Mouse (Mus musculus): Measurements from ENCODE around the gene Ldhd. TPM values are rescaled to one million over a fixed set of nuclear protein-coding genes. Genes with fewer than 3 reads are reported as not detected.

Gene Ldhd
- total and polyA plus RNA-seq, 2 experiments from 2014 or later: 2.2 to 3.6 TPM

DNA sequence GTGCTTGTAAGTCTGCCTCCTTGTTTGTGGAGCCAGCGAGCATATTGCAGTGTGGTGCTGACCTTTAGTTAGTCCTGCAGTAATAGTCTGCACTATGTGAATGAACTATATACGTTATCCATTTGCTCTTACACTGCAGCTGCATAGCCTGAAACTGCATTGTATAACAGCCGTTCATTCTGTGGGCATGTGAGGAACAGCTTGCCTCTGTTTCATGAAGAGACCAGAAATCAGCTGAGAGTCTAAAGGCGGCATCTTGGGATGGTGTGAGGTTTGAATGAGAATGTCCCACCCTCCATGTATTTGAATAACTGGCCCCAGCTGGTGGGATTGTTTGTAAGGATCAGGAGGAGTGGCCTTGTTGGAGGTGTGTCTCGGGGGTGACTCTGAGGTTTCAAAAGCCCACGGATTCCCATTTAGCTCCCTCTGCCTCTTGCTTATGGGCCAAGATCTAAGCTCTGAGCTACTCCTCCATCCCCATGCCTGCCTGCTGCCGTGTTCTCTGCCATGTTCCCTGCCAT lies 37.7 kb downstream of the Ldhd start:
- H3K36me3 ChIP-seq (ENCODE audit: insufficient read depth, low read length): no peaks in the 10 kb centered on the region
- H3K4me1 ChIP-seq (ENCODE audit: insufficient read depth, low read length): 0 out of 2 replicates have a peak, but pooled peaks cover 13% of the 10 kb centered on the region
- no peak for DNase-seq (ENCODE audit: low spot score)
- no peak overlapping the region for H3K4me3 ChIP-seq (ENCODE audit: low read length)
- no peak for ATAC-seq
- H3K27ac ChIP-seq: no peak overlapping the region
- no peak for TF ChIP-seq CTCF (IDR thresholded peaks at IDR 0.05; ENCODE audit: low read depth)
- no peak overlapping the region for H3K9ac ChIP-seq (replicated peaks; ENCODE audit: low read length)
- no peaks in the 10 kb centered on the region for H3K9me3 ChIP-seq (ENCODE audit: low read length)
- WGBS: 64% methylated on average over 7 of the region's 7 CpGs
- no peaks in the 10 kb centered on the region for H3K27me3 ChIP-seq (ENCODE audit: insufficient read depth, low read length)
- H3K4me2 ChIP-seq (ENCODE audit: low read depth, low read length): no peak overlapping the region

DNA sequence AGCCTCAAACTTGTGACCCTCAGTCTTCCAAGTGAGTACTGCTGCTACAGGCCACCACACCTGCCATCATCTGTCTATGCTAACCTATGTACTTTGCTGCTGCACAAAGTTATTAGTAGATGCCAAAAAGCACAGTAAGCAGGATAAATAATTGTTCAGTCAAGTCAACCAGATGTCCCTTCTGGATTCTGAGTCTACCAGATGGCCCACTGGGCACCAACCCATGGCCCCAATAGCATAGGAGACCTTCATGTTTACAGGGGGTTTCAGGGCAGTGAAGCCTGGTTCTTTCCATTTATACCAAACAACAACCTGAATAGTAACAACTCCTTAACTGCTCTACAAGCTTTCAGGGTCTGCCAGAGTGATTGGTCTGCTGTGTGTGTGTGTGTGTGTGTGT lies 39.0 kb downstream of the Ldhd start:
- no peak overlapping the region for H3K4me3 ChIP-seq (ENCODE audit: low read length)
- H3K4me1 ChIP-seq (ENCODE audit: insufficient read depth, low read length): 0 out of 2 replicates have a peak, but pooled peaks cover 13% of the 10 kb centered on the region
- no peak overlapping the region for H3K27ac ChIP-seq
- H3K4me2 ChIP-seq (ENCODE audit: low read depth, low read length): no peak overlapping the region
- no peaks in the 10 kb centered on the region for H3K27me3 ChIP-seq (ENCODE audit: insufficient read depth, low read length)
- ATAC-seq (no peak), DNase-seq (ENCODE audit: low spot score) (no peak)
- no peaks in the 10 kb centered on the region for H3K9me3 ChIP-seq (ENCODE audit: low read length)
- H3K9ac ChIP-seq (replicated peaks; ENCODE audit: low read length): no peak overlapping the region
- H3K36me3 ChIP-seq (ENCODE audit: insufficient read depth, low read length): no peaks in the 10 kb centered on the region
- no peak for TF ChIP-seq CTCF (IDR thresholded peaks at IDR 0.05; ENCODE audit: low read depth)

DNA sequence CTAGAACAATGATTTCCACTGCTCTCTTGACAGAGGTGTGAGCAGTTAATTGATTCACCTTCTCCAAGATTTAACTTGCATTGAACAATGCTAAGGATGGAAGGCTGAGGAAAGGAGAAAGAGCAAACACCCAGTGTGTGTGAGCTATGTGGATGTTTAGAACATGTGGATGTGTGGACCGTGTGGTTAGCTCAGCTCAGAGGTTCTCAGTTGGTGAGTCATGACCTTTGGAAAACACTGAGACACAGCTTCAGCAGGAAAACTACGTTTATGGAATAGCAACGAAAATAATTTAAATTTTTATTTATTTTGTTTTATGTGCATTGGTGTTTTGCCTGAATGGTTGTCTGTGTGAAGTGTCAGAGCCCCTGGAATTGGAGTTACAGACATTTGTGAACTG lies 40.0 kb downstream of the Ldhd start:
- DNase-seq (ENCODE audit: low spot score) (no peak), ATAC-seq (no peak)
- no peak for TF ChIP-seq CTCF (IDR thresholded peaks at IDR 0.05; ENCODE audit: low read depth)
- 0 out of 2 replicates have a peak, but pooled peaks cover 7% of the 10 kb centered on the region for H3K4me1 ChIP-seq (ENCODE audit: insufficient read depth, low read length)
- WGBS: 87% methylated on average over 3 of the region's 3 CpGs
- H3K36me3 ChIP-seq (ENCODE audit: insufficient read depth, low read length): no peaks in the 10 kb centered on the region
- no peaks in the 10 kb centered on the region for H3K9me3 ChIP-seq (ENCODE audit: low read length)
- H3K4me3 ChIP-seq (ENCODE audit: low read length): no peak overlapping the region
- no peak overlapping the region for H3K4me2 ChIP-seq (ENCODE audit: low read depth, low read length)
- H3K27me3 ChIP-seq (ENCODE audit: insufficient read depth, low read length): no peaks in the 10 kb centered on the region
- H3K27ac ChIP-seq: no peak overlapping the region
- no peak overlapping the region for H3K9ac ChIP-seq (replicated peaks; ENCODE audit: low read length)

DNA sequence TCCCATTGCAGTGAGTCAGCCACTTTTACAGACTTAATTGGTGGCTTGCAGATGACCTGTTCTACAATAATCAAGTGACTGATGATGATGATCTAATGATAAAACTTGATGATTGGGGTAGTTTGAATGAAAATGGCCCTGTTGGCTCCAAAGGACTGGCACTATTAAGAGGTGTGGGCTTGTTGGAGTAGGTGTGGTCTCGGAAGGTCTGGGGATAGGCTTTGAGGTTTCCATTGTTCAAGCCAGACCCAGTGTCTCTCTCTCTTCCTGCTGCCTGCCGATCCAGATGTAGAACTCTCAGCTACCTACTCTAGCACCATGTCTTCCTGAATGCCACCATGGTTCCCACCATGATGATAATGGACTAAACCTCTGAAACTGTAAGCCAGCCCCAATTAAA lies 41.8 kb downstream of the Ldhd start:
- WGBS: 90% methylated on average over 2 of the region's 2 CpGs
- Histone ChIP-seq H3K4me3 (ENCODE audit: low read length) (no peak overlapping the region), H3K27ac (no peak overlapping the region), H3K9me3 (ENCODE audit: low read length) (no peaks in the 10 kb centered on the region), H3K27me3 (ENCODE audit: insufficient read depth, low read length) (no peaks in the 10 kb centered on the region), H3K4me1 (ENCODE audit: insufficient read depth, low read length) (no peaks in the 10 kb centered on the region), H3K36me3 (ENCODE audit: insufficient read depth, low read length) (no peaks in the 10 kb centered on the region), H3K9ac (replicated peaks; ENCODE audit: low read length) (no peak overlapping the region), H3K4me2 (ENCODE audit: low read depth, low read length) (no peak overlapping the region)
- TF ChIP-seq CTCF (IDR thresholded peaks at IDR 0.05; ENCODE audit: low read depth): no peak
- DNase-seq (ENCODE audit: low spot score): no peak
- ATAC-seq: no peak

DNA sequence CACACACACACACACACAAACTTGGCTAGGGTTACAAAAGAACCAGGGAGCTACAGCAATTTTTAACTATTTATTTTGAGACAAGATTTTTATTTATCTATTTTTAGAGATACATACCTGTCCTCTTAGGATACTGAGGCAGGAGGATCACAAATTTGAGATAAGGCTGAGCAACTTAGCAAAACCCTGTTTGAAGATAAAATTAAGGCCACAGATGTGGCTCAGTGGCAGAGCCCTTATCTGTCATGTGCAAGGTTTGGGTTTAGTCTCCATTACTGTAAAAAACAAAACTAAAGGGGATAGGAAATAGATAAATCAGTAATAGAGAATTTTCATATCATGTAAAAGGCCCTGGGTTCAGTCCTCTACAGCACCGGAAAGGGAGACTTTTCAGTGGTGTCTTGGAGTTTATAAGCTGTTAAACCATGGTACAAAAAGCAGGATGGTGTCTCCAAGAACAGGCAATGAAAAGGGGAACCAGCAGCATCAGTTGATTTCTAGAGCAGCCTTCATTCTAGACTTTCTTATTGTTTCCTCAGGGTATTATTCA lies 42.6 kb downstream of the Ldhd start:
- TF ChIP-seq CTCF (IDR thresholded peaks at IDR 0.05; ENCODE audit: low read depth): no peak
- Histone ChIP-seq H3K4me3 (ENCODE audit: low read length) (no peak overlapping the region), H3K9ac (replicated peaks; ENCODE audit: low read length) (no peak overlapping the region), H3K4me1 (ENCODE audit: insufficient read depth, low read length) (no peaks in the 10 kb centered on the region), H3K27ac (no peak overlapping the region), H3K27me3 (ENCODE audit: insufficient read depth, low read length) (no peaks in the 10 kb centered on the region), H3K4me2 (ENCODE audit: low read depth, low read length) (no peak overlapping the region), H3K36me3 (ENCODE audit: insufficient read depth, low read length) (no peaks in the 10 kb centered on the region), H3K9me3 (ENCODE audit: low read length) (no peaks in the 10 kb centered on the region)
- DNase-seq (ENCODE audit: low spot score) (no peak), ATAC-seq (no peak)
- WGBS: 95% methylated on average over 1 of the region's 1 CpGs

DNA sequence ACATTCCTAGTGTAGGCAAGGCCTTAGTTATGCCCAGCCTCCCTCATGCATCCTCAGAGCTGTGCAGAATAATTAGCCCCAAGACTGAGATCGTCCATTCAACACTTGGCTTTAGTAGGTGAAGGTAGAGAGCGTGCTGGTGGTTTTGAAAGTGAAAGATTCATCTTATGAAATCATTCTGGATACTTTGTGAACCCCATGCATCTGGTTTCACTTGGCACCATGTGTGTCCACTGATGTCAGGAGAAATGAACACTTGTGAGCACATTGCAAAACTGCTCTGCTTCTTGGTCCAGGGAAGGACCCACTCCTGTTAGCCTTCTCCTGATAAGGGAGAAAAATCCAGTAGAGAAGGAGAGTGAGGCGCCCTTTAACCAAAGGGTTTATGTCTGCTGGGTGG lies 45.2 kb downstream of the Ldhd start:
- H3K27ac ChIP-seq: no peak overlapping the region
- WGBS: 89% methylated on average over 3 of the region's 3 CpGs
- no peaks in the 10 kb centered on the region for H3K36me3 ChIP-seq (ENCODE audit: insufficient read depth, low read length)
- DNase-seq (ENCODE audit: low spot score) (no peak), ATAC-seq (no peak)
- no peaks in the 10 kb centered on the region for H3K4me1 ChIP-seq (ENCODE audit: insufficient read depth, low read length)
- H3K4me3 ChIP-seq (ENCODE audit: low read length): no peak overlapping the region
- no peaks in the 10 kb centered on the region for H3K27me3 ChIP-seq (ENCODE audit: insufficient read depth, low read length)
- no peak overlapping the region for H3K9ac ChIP-seq (replicated peaks; ENCODE audit: low read length)
- TF ChIP-seq CTCF (IDR thresholded peaks at IDR 0.05; ENCODE audit: low read depth): no peak
- no peaks in the 10 kb centered on the region for H3K9me3 ChIP-seq (ENCODE audit: low read length)
- H3K4me2 ChIP-seq (ENCODE audit: low read depth, low read length): no peak overlapping the region

DNA sequence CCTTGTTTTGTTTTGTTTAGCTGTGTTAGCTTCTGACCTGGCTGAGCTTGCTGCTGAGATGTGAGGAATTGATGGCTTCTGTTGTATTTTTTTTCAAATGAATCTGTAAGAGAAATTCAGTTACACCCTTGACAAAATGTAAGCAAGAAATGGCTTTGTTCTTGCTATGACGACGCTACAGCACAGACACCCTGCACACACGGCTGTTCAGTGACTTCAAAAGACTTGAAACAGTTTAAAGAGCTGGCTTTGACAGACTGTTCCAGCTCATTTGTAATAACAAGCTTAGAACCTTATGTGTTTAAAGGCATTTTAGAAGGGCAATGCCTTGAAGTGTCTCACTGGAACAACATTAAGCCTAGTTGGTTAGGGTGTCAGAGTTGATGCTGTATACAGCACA lies 47.8 kb downstream of the Ldhd start:
- H3K9ac ChIP-seq (replicated peaks; ENCODE audit: low read length): no peak overlapping the region
- 42% methylated on average over 3 of the region's 3 CpGs for WGBS
- no peak overlapping the region for H3K4me3 ChIP-seq (ENCODE audit: low read length)
- no peak for TF ChIP-seq CTCF (IDR thresholded peaks at IDR 0.05; ENCODE audit: low read depth)
- H3K27me3 ChIP-seq (ENCODE audit: insufficient read depth, low read length): no peaks in the 10 kb centered on the region
- no peaks in the 10 kb centered on the region for H3K4me1 ChIP-seq (ENCODE audit: insufficient read depth, low read length)
- no peaks in the 10 kb centered on the region for H3K36me3 ChIP-seq (ENCODE audit: insufficient read depth, low read length)
- H3K9me3 ChIP-seq (ENCODE audit: low read length): no peaks in the 10 kb centered on the region
- H3K27ac ChIP-seq: no peak overlapping the region; the same call in 1 of the 2 replicates
- ATAC-seq (no peak), DNase-seq (ENCODE audit: low spot score) (no peak)
- no peak overlapping the region for H3K4me2 ChIP-seq (ENCODE audit: low read depth, low read length)
